Mouse (Mus musculus) left cerebral cortex, adult 2 months (tissue): ENCODE data around the gene Jarid2. TPM values are rescaled to one million over a fixed set of nuclear protein-coding genes. Genes with fewer than 3 reads are reported as not detected.

Experiments used
- DNase-seq, 2 experiments: peaks; one replicate each; pipeline ENCODE4 v3.0.0; 2021 to 2022; ENCODE audit warnings: low spot score in 2 of 2, mixed read lengths in 1 of 2; ENCODE audit errors: extremely low spot score in 1 of 2
- H3K27ac ChIP-seq: fragments of 200-600 bp; 2 replicates; pipeline ENCODE4 v1.8.1; 2022
- H3K4me3 ChIP-seq: fragments of 200-600 bp; 2 replicates; pipeline ENCODE4 v1.8.1; 2022
- CTCF ChIP-seq: fragments of 200-600 bp; IDR thresholded peaks from 2 replicates; pipeline ENCODE4 v1.8.1; 2022; ENCODE audit warnings: antibody characterized with exemption, mild to moderate bottlenecking, moderate library complexity
- intact Hi-C: fragments of 180-260 bp; cut with DNase I; formaldehyde crosslinking; loops from one replicate; pipeline ENCODE4 v1.15.1; 2025
- total RNA-seq, 2 experiments: library from RNA; stranded (reverse); gene quantifications; 2 replicates each; pipeline ENCODE4 v1.2.3; 2021

Gene Jarid2
- total RNA-seq, 2 experiments from 2014 or later = 34.8 to 34.9 TPM

DNA sequence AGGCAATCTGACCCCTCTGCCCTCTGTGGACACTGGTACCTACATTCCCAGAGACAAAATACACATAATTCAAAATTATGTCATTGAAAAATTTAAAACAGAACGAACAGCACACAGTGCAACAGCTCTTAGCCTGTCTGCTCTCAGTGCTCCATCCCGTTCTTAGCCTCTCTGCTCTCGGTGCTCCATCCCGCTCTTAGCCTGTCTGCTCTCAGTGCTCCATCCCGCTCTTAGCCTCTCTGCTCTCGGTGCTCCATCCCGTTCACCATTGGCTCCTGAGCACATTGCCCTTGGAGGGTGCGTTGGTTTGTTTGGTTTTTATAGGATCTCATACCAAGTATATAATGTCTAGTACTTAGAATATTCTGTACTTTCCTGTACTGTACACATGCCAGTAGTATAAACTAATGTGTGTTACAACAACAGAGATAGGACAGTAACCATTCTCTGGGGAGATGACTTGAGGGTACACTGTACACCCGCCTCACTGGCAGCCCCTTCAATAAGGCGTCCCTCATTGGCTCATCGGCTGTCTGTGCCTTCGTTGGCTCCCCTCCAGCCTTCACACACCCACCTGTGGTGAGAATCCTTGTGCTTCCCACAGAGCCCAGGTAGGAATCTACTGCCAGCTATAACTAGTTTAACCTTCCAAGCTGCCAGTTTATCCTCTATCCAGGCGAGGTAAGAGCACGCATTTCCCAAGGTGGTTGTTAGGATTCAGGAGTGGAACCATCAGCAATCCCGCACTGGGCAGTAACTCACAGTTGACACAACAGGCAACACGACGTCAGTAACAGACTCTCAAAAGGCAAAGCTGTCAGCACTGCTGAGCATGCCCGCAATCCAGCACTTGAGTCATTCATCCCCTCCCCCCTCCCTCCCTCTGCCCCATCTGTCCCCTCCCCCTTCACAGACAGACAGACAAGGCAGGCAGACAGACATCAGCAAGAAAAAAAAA, 203.3 kb downstream of the Jarid2 start:
- intact Hi-C loops = no loop called here
- no peak overlapping the region for H3K4me3 ChIP-seq
- H3K27ac ChIP-seq = no peak overlapping the region
- no peak for TF ChIP-seq CTCF
- no peak for DNase-seq

DNA sequence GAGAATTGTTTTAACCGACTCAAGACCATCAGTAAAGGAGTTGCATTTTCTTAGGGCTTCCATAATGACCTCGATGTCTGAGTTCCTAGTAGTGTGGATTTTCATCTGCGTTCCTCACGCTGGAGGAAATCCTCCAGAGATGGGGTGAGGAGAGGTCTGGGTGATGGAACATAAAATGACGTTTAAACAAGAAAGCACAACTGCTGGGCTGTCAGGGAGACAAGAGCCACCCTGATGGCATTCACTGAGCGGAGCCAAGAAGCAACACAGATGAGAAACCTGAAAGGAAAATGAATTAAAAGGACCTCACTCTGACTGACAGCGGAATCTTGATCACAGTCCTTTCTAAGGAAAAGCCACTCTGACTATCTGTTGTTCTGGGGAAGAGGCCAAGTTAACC, 204.3 kb downstream of the Jarid2 start:
- Histone ChIP-seq H3K27ac (no peak overlapping the region), H3K4me3 (no peak overlapping the region)
- intact Hi-C loops = no loop called here
- TF ChIP-seq CTCF = no peak
- DNase-seq = no peak

DNA sequence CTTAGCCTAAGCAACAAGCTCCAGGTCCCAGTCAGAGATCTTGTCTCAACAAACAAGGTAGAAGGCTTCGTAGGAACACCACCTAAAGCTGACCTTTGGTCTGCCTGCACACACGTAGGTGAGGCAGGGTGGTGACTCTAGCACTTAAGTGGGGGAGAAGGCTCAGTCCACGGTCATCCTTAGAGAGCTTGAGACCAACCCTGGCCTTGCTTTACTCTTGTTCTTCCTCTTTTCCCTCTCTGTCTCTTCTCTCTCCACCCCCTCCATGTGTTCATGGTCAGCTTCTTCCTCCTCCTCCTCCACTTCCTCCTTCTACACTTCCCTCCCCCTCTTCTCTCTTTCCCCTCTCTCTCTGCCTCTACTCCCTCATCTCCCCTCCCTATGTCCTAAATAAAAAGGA, 208.4 kb downstream of the Jarid2 start:
- no peak overlapping the region for H3K27ac ChIP-seq
- intact Hi-C loops = no loop called here
- DNase-seq = no peak

DNA sequence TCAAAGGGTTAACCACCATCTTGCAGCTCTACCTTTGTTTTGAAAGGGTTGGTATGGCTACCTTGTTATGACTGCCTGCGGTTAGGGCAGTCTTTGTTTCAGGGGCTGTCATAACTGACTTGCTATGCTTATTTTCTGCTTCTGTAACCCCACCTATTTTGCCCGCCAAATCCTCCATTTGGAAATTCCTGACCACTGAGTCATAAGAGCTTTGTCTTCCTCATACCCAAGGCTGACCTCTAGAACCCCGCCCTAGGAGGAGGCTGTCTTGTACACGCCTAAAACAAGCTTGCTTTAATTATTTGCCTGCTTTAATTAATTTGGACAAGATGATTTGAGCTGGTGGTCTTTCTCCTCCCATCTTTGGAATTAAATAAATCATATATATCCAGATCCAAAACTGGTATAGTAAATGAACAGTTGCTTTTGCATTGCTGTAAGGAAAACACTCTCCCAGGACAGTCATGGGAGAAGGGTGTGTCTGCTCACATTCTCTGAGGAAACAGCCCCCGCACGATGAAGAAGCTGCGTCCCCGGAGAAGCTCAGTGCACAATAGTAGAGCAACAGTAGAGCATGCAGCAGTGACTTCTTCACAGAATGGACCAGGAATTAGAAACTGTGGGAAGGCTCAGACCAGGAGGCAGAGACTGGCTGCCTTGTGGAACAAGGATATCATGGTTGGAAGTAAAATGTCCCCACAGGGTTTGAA, 210.2 kb downstream of the Jarid2 start:
- no peak overlapping the region for H3K4me3 ChIP-seq
- no peak for DNase-seq
- no peak for TF ChIP-seq CTCF
- no peak overlapping the region for H3K27ac ChIP-seq
- intact Hi-C loops = no loop called here

More for the DNA sequence above, 208.4 kb downstream of the Jarid2 start:
- TF ChIP-seq CTCF = no peak
- H3K4me3 ChIP-seq = no peak overlapping the region

DNA sequence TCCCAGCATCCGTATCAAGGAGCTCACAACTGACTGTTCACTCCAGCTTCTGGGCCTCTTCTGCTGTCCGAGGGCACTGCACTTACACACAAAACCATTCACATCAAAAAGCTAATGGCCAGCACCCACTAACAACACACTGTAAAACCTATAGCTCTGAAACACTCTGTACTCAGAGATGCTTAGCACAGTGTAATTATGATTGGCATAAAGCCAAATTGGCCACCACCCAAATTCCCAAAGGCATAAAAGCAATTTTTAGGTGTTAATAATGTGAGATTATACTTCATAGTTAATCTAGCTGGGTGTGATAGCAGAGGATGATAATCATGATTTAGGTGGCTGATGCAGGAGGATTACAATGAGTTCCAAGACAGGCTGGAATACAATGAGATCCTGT, 214.3 kb downstream of the Jarid2 start:
- intact Hi-C loops = no loop called here
- DNase-seq = no peak
- no peak for TF ChIP-seq CTCF
- no peak overlapping the region for H3K4me3 ChIP-seq
- H3K27ac ChIP-seq = no peak overlapping the region

DNA sequence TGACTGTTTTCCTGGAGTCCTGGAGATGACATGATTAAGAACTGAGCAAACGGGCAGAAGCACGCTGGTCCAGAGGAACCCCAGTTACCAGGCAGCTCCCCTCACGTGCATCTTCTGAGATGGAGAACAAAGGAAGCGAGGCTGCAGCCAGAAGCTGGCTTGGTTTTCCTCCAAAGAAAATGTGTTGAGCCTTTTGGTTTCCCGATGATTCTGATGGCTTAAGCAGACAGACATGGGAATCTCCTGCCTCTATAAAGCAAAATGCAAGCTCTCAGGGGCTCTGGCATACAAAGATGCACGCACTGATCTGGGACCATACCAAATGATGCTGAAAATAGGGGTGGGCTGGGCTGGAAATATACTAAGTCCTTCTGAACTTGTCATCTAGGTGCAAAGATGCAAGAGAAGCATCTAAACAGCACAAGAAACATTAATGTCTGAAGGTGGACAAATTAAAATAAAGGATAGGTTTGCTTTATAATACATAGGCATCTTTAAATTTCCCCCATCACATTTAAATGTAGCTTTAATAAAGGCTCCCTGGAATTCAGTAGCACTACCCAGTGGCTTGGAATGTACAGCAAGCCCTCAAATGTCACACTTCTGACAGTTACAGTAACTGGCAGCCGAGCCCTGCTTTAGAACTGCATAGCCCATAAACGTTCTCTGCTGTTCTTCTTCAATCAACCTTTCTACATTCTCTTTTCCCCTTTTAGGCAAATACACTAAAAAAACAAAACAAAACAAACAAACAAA, 217.8 kb downstream of the Jarid2 start:
- H3K4me3 ChIP-seq = peak overlapping the region; percentile 45
- no peak for TF ChIP-seq CTCF
- intact Hi-C loops = loop anchor here (5.0 kb wide), 1 partner anchor 875 kb away; no protein-coding TSS in a partner anchor
- H3K27ac ChIP-seq = peak overlapping the region; percentile 68
- DNase-seq = no peak

DNA sequence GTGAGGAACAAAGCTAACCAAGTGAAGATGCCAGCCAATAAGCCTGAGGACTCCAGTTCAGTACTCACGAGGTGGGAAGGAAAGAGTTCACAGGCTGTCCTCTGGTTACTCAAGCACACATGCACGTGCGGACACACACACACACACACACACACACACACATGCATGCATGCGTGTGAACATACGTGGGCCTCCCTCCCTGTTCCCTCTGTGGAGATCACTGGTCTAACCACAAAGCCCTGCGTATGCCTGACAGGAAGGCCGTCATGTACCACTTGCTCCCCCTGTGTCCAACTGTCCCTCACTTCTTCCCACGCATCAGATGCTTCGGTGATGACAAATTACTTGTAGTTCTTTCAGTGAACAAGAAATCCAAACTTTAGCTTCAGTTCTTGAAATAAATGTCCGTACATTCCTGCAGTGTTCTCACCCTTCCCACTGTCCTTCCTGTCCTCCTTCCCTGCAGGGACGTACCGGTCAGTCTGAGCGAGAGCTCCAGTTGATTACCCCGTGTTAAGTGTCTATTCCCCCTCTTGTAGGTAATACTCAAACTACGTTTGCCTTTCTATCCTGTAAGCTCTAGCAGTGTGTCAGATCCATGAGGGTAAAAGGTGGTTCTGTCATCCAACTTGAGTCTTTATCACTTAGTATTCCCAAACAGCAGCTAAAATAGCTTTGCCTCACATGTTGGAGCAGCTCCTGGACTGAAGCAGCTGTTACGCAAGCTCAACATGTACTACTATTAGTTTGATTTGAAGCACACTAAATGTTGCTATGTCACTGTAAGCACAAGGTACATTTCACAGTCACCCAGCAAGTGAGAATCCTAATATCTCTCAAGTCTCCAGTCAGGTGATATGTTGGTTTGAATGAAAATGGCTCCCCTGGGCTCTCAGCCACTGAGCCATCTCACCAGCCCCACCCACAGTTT, 219.3 kb downstream of the Jarid2 start:
- peak in 1 of 2 experiments; percentile 42 for DNase-seq
- intact Hi-C loops = loop anchor here (5.0 kb wide), 1 partner anchor 876 kb away; no protein-coding TSS in a partner anchor
- peak overlapping the region; percentile 68 for H3K27ac ChIP-seq
- TF ChIP-seq CTCF = no peak
- no peak overlapping the region for H3K4me3 ChIP-seq

DNA sequence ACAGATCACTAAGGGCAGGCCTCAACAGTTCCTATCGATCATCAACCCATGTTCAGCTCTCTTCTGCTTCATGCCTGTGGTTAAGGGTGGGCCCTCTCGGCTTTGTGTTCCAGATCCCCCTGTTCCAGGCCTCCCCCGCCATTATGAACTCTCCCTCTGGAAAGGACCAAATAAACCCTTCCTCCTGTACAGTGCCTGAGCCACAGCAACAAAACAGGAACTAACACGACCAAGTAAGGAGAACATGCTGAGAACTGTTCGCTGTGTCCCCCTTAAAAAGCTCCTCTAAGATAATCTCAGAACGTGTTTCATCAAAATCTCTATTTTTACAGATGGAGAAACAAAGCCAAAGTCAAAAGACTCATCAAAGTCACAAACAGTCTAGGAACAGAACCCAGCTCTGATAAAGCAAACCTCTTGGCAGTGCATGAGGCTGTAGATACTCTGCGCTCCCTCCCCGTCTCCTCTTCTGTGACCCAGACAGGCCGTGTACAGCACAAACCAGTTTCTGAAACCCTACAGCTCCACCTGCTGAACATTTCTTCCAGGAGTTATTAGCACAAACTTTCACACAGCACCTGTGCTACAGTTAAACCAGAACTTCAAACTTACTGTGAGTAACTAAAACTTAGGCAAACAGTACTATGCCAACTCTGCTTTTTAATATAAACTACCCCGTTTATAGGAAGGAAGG, 223.3 kb downstream of the Jarid2 start:
- peak; percentile 19 for TF ChIP-seq CTCF
- H3K4me3 ChIP-seq = no peak overlapping the region
- intact Hi-C loops = no loop called here
- no peak for DNase-seq
- peak overlapping the region; percentile 69; the same call in 1 of the 2 replicates for H3K27ac ChIP-seq

DNA sequence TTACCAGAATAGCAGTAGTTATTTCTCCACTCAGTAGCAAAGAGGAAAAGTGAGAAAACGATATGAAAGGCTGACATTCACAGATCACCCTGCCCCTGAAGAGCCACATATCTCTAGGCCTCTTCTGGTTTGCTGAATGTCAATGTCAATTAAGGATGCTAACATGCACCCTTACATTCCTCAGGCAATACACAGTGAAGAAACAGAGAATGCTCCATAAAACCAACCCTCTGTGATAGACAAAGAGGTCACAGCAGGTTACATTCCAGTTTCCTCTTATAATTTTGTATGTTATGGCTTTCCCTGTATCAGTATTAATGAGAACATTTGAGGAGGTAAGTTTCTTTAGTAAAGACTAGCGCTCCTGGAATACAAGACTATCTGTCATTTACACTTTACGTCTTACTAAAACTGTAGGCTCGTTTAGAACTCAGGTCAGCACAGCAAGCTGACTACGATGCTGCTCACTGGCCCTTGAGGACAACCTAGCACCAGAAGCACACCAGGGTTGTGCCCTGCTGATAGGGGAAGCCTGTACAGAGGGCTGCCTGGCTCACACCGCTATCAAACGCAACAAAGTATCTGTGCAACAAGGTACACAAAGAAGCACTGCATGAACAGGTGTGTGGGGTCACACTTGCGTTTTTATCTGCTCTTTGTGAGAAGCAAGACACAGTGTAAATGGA, 224.4 kb downstream of the Jarid2 start:
- Histone ChIP-seq H3K27ac (no peak overlapping the region), H3K4me3 (no peak overlapping the region)
- DNase-seq = no peak
- no peak for TF ChIP-seq CTCF
- intact Hi-C loops = no loop called here

DNA sequence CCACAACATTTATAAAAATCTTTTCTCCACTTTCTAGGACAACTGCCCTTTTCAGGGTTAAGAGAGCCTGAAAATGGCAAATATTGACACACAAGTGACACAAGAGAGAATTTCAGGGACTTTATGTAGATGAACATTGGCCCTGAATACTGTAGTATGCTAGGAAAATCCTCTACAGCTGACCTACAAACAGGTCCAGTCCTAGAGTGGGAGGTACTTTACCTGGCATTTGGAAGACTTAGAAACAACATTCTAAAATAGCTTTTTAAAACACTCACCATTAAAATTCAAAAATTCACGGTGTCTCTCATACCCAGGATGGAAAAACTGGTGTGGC, 224.9 kb downstream of the Jarid2 start:
- intact Hi-C loops = no loop called here
- H3K4me3 ChIP-seq = no peak overlapping the region
- DNase-seq = no peak
- H3K27ac ChIP-seq = no peak overlapping the region
- TF ChIP-seq CTCF = no peak
